Comparison of ENCODE assay signal across 8 mouse cellular contexts in the genomic region with DNA sequence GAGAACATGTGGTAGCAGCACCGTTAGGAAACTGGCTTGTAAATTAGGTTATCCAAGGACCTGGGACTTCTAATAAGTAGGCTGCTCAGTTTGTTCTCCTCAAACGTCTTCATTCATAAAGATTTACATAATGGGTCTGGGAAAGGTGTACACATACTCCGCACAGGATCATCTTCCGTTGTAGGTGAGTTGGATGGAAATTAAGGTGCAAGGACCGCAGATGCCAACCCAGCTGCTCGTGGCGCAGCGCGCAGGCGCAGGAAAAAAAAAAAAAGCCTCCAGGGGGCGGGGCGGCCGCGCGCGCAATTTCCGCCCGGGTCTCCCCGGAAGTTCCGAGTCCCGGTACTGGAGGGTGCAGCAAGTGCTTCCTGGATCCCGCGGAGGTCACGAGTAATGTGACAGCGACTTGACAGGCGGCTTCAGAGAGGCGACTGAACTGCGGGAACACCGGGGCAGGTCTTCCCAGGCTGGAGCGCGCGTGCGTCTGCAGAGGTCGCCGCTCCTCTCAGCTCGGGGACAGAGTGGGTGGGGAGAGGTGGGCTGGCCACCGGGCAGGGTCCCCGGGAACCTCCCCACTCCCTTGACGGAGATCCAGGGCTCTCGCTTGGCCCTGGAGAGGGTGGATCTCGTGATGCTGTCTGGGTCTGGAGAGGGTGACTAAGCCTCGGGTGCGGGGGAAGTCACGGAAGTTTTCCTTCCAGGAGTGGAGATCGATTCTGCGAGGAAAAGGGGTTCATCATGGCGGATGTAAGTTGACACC. TPM values are rescaled to one million over a fixed set of nuclear protein-coding genes. Genes with fewer than 3 reads are reported as not detected.
DNase-seq lines count a peak whose midpoint lies in the region; ATAC-seq lines count a peak whose summit lies in the region.

A gene (plus strand): TSS at position 335 of the 760 bp plus-strand sequence.

- no peaks in the 10 kb centered on the region for H3K27me3 ChIP-seq in forebrain, embryonic 11.5 days (ENCODE audit: control insufficient read depth, insufficient read depth, low read length)
- H3K27me3 ChIP-seq in heart, embryonic 16.5 days (ENCODE audit: control insufficient read depth, insufficient read depth, low read length), result no peaks in the 10 kb centered on the region
- no peaks in the 10 kb centered on the region for H3K27me3 ChIP-seq in liver, embryonic 15.5 days
- H3K27me3 ChIP-seq in neural tube, embryonic 12.5 days (replicated peaks), result no peaks in the 10 kb centered on the region

- peak within 1 kb of the TSS; percentile 86 for H3K4me3 ChIP-seq in forebrain, embryonic 11.5 days (ENCODE audit: low read depth, low read length)
- H3K4me3 ChIP-seq in heart, embryonic 16.5 days (ENCODE audit: low read length), result peak within 1 kb of the TSS; percentile 83
- peak within 1 kb of the TSS; percentile 98 for H3K4me3 ChIP-seq in liver, embryonic 15.5 days (replicated peaks)
- peak within 1 kb of the TSS; percentile 90 for H3K4me3 ChIP-seq in neural tube, embryonic 12.5 days

- peaks cover 5% of the 10 kb centered on the region; the same call in 1 of the 2 replicates for H3K36me3 ChIP-seq in forebrain, embryonic 11.5 days (ENCODE audit: control insufficient read depth, insufficient read depth, low read length)
- H3K36me3 ChIP-seq in heart, embryonic 16.5 days (ENCODE audit: control insufficient read depth, insufficient read depth), result peaks cover 15% of the 10 kb centered on the region
- peaks cover 18% of the 10 kb centered on the region for H3K36me3 ChIP-seq in liver, embryonic 15.5 days (replicated peaks)
- H3K36me3 ChIP-seq in neural tube, embryonic 12.5 days, result peaks cover 12% of the 10 kb centered on the region; the same call in 1 of the 2 replicates

- under 1% methylated on average over 47 of the region's 47 CpGs for WGBS in forebrain, embryonic 11.5 days
- under 1% methylated on average over 47 of the region's 47 CpGs for WGBS in heart, embryonic 16.5 days
- under 1% methylated on average over 47 of the region's 47 CpGs for WGBS in liver, embryonic 15.5 days (ENCODE audit: insufficient replicate concordance)
- WGBS in neural tube, embryonic 12.5 days, result under 1% methylated on average over 47 of the region's 47 CpGs

- H3K4me2 ChIP-seq in forebrain, embryonic 11.5 days (ENCODE audit: low read depth, low read length, severe bottlenecking), result peak within 1 kb of the TSS; percentile 81
- peak within 1 kb of the TSS; percentile 90 for H3K4me2 ChIP-seq in heart, embryonic 16.5 days (ENCODE audit: low read depth, low read length)
- peak within 1 kb of the TSS; percentile 83 for H3K4me2 ChIP-seq in liver, embryonic 15.5 days
- H3K4me2 ChIP-seq in neural tube, embryonic 12.5 days (replicated peaks), result peak within 1 kb of the TSS; percentile 84

- peak; percentile 80 to 85 for DNase-seq in CD8-positive naive resting alpha-beta T cell, adult 2 months (ENCODE audit: low read depth in 2 of 2, low spot score in 2 of 2)
- peak; percentile 68 for DNase-seq in c-Kit-positive CD71-negative TER-119-negative erythroid progenitor cells, embryonic 14.5 days (ENCODE audit: low read depth)
- DNase-seq in forebrain, embryonic 11.5 days (ENCODE audit: low spot score), result peak; percentile 93
- peak; percentile 88 to 91 for DNase-seq in kidney, postnatal 36 days
- peak; percentile 79 for DNase-seq in telencephalon, adult 2 months (ENCODE audit: low read depth, low spot score)

- H3K9ac ChIP-seq in forebrain, embryonic 11.5 days (ENCODE audit: low read length), result peak within 1 kb of the TSS; percentile 79
- peak within 1 kb of the TSS; percentile 88 for H3K9ac ChIP-seq in heart, embryonic 16.5 days (ENCODE audit: low read length)
- peak within 1 kb of the TSS; percentile 91 for H3K9ac ChIP-seq in liver, embryonic 15.5 days
- H3K9ac ChIP-seq in neural tube, embryonic 12.5 days, result peak within 1 kb of the TSS; percentile 80

- no peaks in the 10 kb centered on the region for H3K9me3 ChIP-seq in forebrain, embryonic 11.5 days (ENCODE audit: control insufficient read depth, low read length)
- H3K9me3 ChIP-seq in heart, embryonic 16.5 days (replicated peaks; ENCODE audit: control insufficient read depth, low read length), result no peaks in the 10 kb centered on the region
- no peaks in the 10 kb centered on the region for H3K9me3 ChIP-seq in liver, embryonic 15.5 days (replicated peaks)
- no peaks in the 10 kb centered on the region for H3K9me3 ChIP-seq in neural tube, embryonic 12.5 days

- ATAC-seq in forebrain, embryonic 11.5 days (replicated peaks; ENCODE audit: low FRiP score), result peak; percentile 90
- peak; percentile 84 for ATAC-seq in heart, embryonic 16.5 days (replicated peaks; ENCODE audit: extremely low read depth, insufficient read depth, low FRiP score)
- peak; percentile 93 for ATAC-seq in liver, embryonic 15.5 days (ENCODE audit: insufficient read depth)
- peak; percentile 91 for ATAC-seq in neural tube, embryonic 12.5 days (ENCODE audit: low FRiP score, low read depth)

- peaks cover 6% of the 10 kb centered on the region; the same call in 1 of the 2 replicates for H3K4me1 ChIP-seq in forebrain, embryonic 11.5 days (replicated peaks; ENCODE audit: control insufficient read depth, insufficient read depth, low read length)
- peaks cover 13% of the 10 kb centered on the region for H3K4me1 ChIP-seq in heart, embryonic 16.5 days (ENCODE audit: control insufficient read depth, insufficient read depth, low read length)
- peaks cover 30% of the 10 kb centered on the region for H3K4me1 ChIP-seq in liver, embryonic 15.5 days (replicated peaks)
- H3K4me1 ChIP-seq in neural tube, embryonic 12.5 days, result peaks cover 16% of the 10 kb centered on the region

- H3K27ac ChIP-seq in forebrain, embryonic 11.5 days (ENCODE audit: low read depth, low read length), result peak within 1 kb of the TSS; percentile 85
- H3K27ac ChIP-seq in heart, embryonic 16.5 days (ENCODE audit: low read length), result peak within 1 kb of the TSS; percentile 74
- H3K27ac ChIP-seq in liver, embryonic 15.5 days (replicated peaks), result peak within 1 kb of the TSS; percentile 94
- H3K27ac ChIP-seq in neural tube, embryonic 12.5 days, result peak within 1 kb of the TSS; percentile 57; the same call in 1 of the 2 replicates

RNA-seq across cellular contexts. Expression of the gene that starts here (rescaled TPM):
- 102 and 107 TPM in 2 replicates for polyA plus RNA-seq in forebrain, embryonic 11.5 days (2014; fragmentation: Nextera tagmentation; extraction: Ambion mirVana)
- polyA plus RNA-seq in heart, embryonic 16.5 days (2015; fragmentation: Nextera tagmentation; extraction: Ambion mirVana), result 115 and 120 TPM in 2 replicates
- polyA plus RNA-seq in liver, embryonic 15.5 days (2015; fragmentation: Nextera tagmentation; extraction: Ambion mirVana), result 52.1 and 53.8 TPM in 2 replicates
- polyA plus RNA-seq in neural tube, embryonic 12.5 days (2016; fragmentation: Nextera tagmentation; extraction: Ambion mirVana), result 94.8 and 101 TPM in 2 replicates

Comparison
In these comparisons a context has a peak if more than half of its experiments do, and no peak if none do; other contexts are left out.
1. Peak in every context shown above with its lines: DNase-seq, ATAC-seq, H3K4me3 ChIP-seq and H3K27ac ChIP-seq.